In genomic region chr2:166516818-166517353, GRCm38 (mm10) we compare ENCODE assay signal across 10 mouse cellular contexts.
DNase-seq lines count a peak whose midpoint lies in the region; ATAC-seq and TF ChIP-seq lines count a peak whose summit lies in the region.
"Had no signal": no experiment of that assay in that cellular context is flagged by ENCODE, and none has a peak within 500 bp of the region (broad histone marks: within the 10 kb centered on the region; RNA-seq: fewer than 3 reads in every experiment).

No protein-coding gene starts in this region.

- no peak overlapping the region for H3K4me3 ChIP-seq in intestine, embryonic 14.5 days (ENCODE audit: low read depth, low read length)
- H3K4me3 ChIP-seq in intestine, postnatal 0 days (ENCODE audit: low read depth, low read length) = no peak overlapping the region
- H3K4me3 ChIP-seq in forebrain, embryonic 13.5 days = no peak overlapping the region
- H3K4me3 ChIP-seq in intestine, embryonic 16.5 days (ENCODE audit: low read length) = no peak overlapping the region
- no peak overlapping the region for H3K4me3 ChIP-seq in neural tube, embryonic 13.5 days

- no peak for ATAC-seq in intestine, embryonic 14.5 days (replicated peaks; ENCODE audit: low FRiP score, low TSS enrichment, low read depth)
- ATAC-seq in intestine, postnatal 0 days = no peak
- 0 out of 2 replicates have a peak, but pooled peaks have one; percentile 8 for ATAC-seq in forebrain, embryonic 13.5 days
- ATAC-seq in intestine, embryonic 16.5 days = no peak
- no peak for ATAC-seq in neural tube, embryonic 13.5 days (ENCODE audit: low read depth)
- no peak for ATAC-seq in monocyte, adult 5-6 weeks (replicated peaks; ENCODE audit: insufficient number of reproducible peaks, low FRiP score, low TSS enrichment, poor library complexity, severe bottlenecking)

- H3K27ac ChIP-seq in intestine, embryonic 14.5 days (ENCODE audit: low read depth) = peak overlapping the region; percentile 78; the same call in 1 of the 2 replicates
- H3K27ac ChIP-seq in intestine, postnatal 0 days (ENCODE audit: low read depth, low read length) = no peak overlapping the region
- H3K27ac ChIP-seq in forebrain, embryonic 13.5 days = peak overlapping the region; percentile 54; the same call in 1 of the 2 replicates
- peak overlapping the region; percentile 52; the same call in 1 of the 2 replicates for H3K27ac ChIP-seq in intestine, embryonic 16.5 days (ENCODE audit: low read length)
- H3K27ac ChIP-seq in neural tube, embryonic 13.5 days (replicated peaks) = peak overlapping the region; percentile 90

- H3K36me3 ChIP-seq in intestine, embryonic 14.5 days (ENCODE audit: control insufficient read depth, insufficient read depth, low read length) = no peaks in the 10 kb centered on the region
- H3K36me3 ChIP-seq in intestine, postnatal 0 days (ENCODE audit: control insufficient read depth, insufficient read depth) = no peaks in the 10 kb centered on the region
- H3K36me3 ChIP-seq in forebrain, embryonic 13.5 days (ENCODE audit: poor library complexity, severe bottlenecking) = no peaks in the 10 kb centered on the region
- H3K36me3 ChIP-seq in intestine, embryonic 16.5 days (ENCODE audit: control insufficient read depth, insufficient read depth, low read length) = no peaks in the 10 kb centered on the region
- H3K36me3 ChIP-seq in neural tube, embryonic 13.5 days = no peaks in the 10 kb centered on the region

- no peak for DNase-seq in intestine, embryonic 14.5 days (ENCODE audit: low spot score)
- no peak for DNase-seq in right cerebral cortex, postnatal 36 days (ENCODE audit: low spot score in 2 of 2)
- no peak for DNase-seq in cerebellum, adult 11-12 months
- DNase-seq: cerebellum, adult 8-10 months had no signal

- peak overlapping the region; percentile 32; the same call in 1 of the 2 replicates for H3K4me2 ChIP-seq in intestine, embryonic 14.5 days (ENCODE audit: low read length)
- H3K4me2 ChIP-seq in intestine, postnatal 0 days (replicated peaks; ENCODE audit: low read depth) = no peak overlapping the region
- peak overlapping the region; percentile 37 for H3K4me2 ChIP-seq in forebrain, embryonic 13.5 days
- no peak overlapping the region for H3K4me2 ChIP-seq in intestine, embryonic 16.5 days (ENCODE audit: low read depth, low read length)
- peak overlapping the region; percentile 41 for H3K4me2 ChIP-seq in neural tube, embryonic 13.5 days

- TF ChIP-seq CTCF in intestine, postnatal 0 days (IDR thresholded peaks at IDR 0.05; ENCODE audit: low read depth) = no peak

- H3K9me3 ChIP-seq in intestine, embryonic 14.5 days (ENCODE audit: control insufficient read depth, low read length) = no peaks in the 10 kb centered on the region
- no peaks in the 10 kb centered on the region for H3K9me3 ChIP-seq in intestine, postnatal 0 days (ENCODE audit: control insufficient read depth)
- no peaks in the 10 kb centered on the region for H3K9me3 ChIP-seq in forebrain, embryonic 13.5 days (replicated peaks)
- no peaks in the 10 kb centered on the region for H3K9me3 ChIP-seq in intestine, embryonic 16.5 days (ENCODE audit: control insufficient read depth, low read length)
- H3K9me3 ChIP-seq in neural tube, embryonic 13.5 days = no peaks in the 10 kb centered on the region

- peaks cover 16% of the 10 kb centered on the region for H3K4me1 ChIP-seq in intestine, embryonic 14.5 days (replicated peaks; ENCODE audit: control insufficient read depth, insufficient read depth, low read length)
- no peaks in the 10 kb centered on the region for H3K4me1 ChIP-seq in intestine, postnatal 0 days (replicated peaks; ENCODE audit: control insufficient read depth, insufficient read depth, low read length)
- H3K4me1 ChIP-seq in forebrain, embryonic 13.5 days = peaks cover 23% of the 10 kb centered on the region
- H3K4me1 ChIP-seq in intestine, embryonic 16.5 days (ENCODE audit: control insufficient read depth, insufficient read depth, low read length) = peaks cover 13% of the 10 kb centered on the region
- peaks cover 43% of the 10 kb centered on the region for H3K4me1 ChIP-seq in neural tube, embryonic 13.5 days (replicated peaks)

- WGBS in intestine, embryonic 14.5 days = 44% methylated on average over 6 of the region's 6 CpGs
- 65% methylated on average over 6 of the region's 6 CpGs for WGBS in intestine, postnatal 0 days
- WGBS in forebrain, embryonic 13.5 days = 12% methylated on average over 6 of the region's 6 CpGs
- 56% methylated on average over 6 of the region's 6 CpGs for WGBS in intestine, embryonic 16.5 days
- 18% methylated on average over 6 of the region's 6 CpGs for WGBS in neural tube, embryonic 13.5 days

- no peak overlapping the region for H3K9ac ChIP-seq in intestine, embryonic 14.5 days (ENCODE audit: low read length)
- H3K9ac ChIP-seq in intestine, postnatal 0 days (ENCODE audit: low read depth, low read length) = no peak overlapping the region
- H3K9ac ChIP-seq in forebrain, embryonic 13.5 days = no peak overlapping the region
- H3K9ac ChIP-seq in intestine, embryonic 16.5 days (ENCODE audit: low read depth, low read length) = no peak overlapping the region
- peak overlapping the region; percentile 61; the same call in 1 of the 2 replicates for H3K9ac ChIP-seq in neural tube, embryonic 13.5 days
- H3K9ac ChIP-seq: lung, embryonic 14.5 days had no signal

- no peaks in the 10 kb centered on the region for H3K27me3 ChIP-seq in intestine, embryonic 14.5 days (replicated peaks; ENCODE audit: control insufficient read depth, insufficient read depth, low read length)
- H3K27me3 ChIP-seq in intestine, postnatal 0 days (replicated peaks; ENCODE audit: control insufficient read depth, insufficient read depth, low read length) = 0 out of 2 replicates have a peak, but pooled peaks cover 2% of the 10 kb centered on the region
- H3K27me3 ChIP-seq in forebrain, embryonic 13.5 days = peaks cover 66% of the 10 kb centered on the region
- H3K27me3 ChIP-seq in intestine, embryonic 16.5 days (replicated peaks; ENCODE audit: control insufficient read depth, insufficient read depth, low read length) = no peaks in the 10 kb centered on the region
- H3K27me3 ChIP-seq in neural tube, embryonic 13.5 days = peaks cover 43% of the 10 kb centered on the region

Comparison
In these comparisons a context has a peak if more than half of its experiments do, and no peak if none do; other contexts are left out.
1. H3K4me2 ChIP-seq: peak in intestine, embryonic 14.5 days (single experiment), forebrain, embryonic 13.5 days (single experiment) and neural tube, embryonic 13.5 days (single experiment); none in intestine, postnatal 0 days (single experiment) and intestine, embryonic 16.5 days (single experiment).